Mouse (Mus musculus): ENCODE measurements around the gene Vmac. TPM values are rescaled to one million over a fixed set of nuclear protein-coding genes. Genes with fewer than 3 reads are reported as not detected.

Vmac gene
- polyA plus RNA-seq, 1 experiment from 2014 or later: 18.2 TPM

DNA sequence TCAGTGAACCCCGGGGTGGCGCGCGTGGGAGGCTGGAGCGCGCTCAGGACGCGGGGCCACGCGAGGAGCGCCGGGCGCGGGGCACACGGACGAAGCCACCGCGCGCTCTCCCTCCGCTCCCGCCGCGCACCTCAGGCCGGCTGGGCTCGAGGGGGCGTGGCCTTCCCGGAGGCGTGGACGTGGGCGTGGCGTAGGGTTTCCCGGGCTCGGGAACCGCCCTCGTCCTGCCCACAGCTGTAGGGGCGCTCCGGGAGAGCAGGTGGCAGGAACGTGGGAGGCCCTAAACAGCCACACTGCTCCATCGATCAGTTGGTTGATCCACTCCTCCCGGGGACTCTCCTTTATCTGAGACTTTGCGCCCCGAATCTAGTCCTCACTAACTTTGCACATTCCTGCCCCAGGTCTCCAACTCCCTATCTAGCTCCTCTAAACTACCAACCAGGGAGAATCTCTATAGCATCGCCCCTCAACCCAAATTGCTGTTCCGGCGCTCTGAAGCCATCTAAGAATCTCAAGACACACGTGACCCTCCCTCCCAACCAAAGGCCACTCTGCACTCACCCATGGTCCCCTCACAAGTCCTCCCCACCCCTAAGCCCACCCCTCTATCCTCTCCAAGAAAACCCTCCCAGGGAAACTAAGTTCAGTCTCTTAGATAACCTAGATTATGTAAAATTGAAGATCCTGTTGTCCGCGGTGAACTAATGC, 39.7 kb upstream of the Vmac start, which contains the start of gene Nrtn:
Gene Nrtn, minus strand, starts transcription at position 115 of the 708 bp plus-strand sequence.
- Histone ChIP-seq H3K4me1 (replicated peaks) (peaks cover 23% of the 10 kb centered on the region), H3K9ac (replicated peaks) (peak within 1 kb of the TSS; percentile 64), H3K27me3 (peaks cover 89% of the 10 kb centered on the region), H3K36me3 (no peaks in the 10 kb centered on the region), H3K4me3 (replicated peaks) (peak within 1 kb of the TSS; percentile 45), H3K4me2 (replicated peaks) (peak within 1 kb of the TSS; percentile 73), H3K9me3 (no peaks in the 10 kb centered on the region; the same call in 1 of the 2 replicates), H3K27ac (no peak within 1 kb of the TSS)
- ATAC-seq: peak; percentile 16
- WGBS: under 1% methylated on average over 47 of the region's 48 CpGs

DNA sequence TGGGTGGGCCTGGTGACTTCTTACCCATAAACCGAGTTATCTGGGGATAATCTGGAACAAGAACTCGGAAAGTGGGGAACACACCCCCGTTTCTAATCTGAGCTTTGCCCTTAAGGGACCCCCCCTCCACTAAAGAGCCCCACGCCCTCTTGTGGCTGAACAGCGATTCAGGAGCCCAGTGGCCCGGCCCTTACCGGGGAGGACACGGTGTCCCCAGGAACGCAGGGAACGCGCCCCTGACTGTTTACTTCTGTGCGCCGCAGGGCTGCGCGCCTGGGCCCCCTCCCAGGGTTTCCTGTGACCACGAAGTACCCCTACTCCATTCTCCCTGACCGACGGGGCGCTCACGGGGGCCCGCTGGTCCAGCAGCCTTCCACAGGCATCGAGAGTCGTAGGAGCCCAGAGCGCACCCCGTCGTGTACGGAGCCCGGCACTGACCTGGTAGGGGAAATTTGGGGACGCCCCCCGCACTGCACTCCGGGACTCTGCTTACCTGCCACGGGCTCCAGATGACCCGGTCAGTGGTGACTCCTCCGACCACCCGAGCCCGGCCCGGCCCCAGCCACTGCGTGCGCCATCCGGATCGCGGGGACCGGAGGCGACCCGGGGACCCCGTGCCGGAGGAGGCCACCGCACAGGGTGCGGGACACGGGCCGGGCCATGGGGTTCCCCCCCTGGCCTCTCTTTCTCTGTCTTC, 39.0 kb upstream of the Vmac start:
- no peaks in the 10 kb centered on the region for H3K36me3 ChIP-seq
- peak overlapping the region; percentile 73 for H3K4me2 ChIP-seq (replicated peaks)
- H3K4me1 ChIP-seq (replicated peaks): peaks cover 18% of the 10 kb centered on the region
- H3K4me3 ChIP-seq (replicated peaks): peak overlapping the region; percentile 45
- peak overlapping the region; percentile 64 for H3K9ac ChIP-seq (replicated peaks)
- H3K27ac ChIP-seq: no peak overlapping the region
- H3K9me3 ChIP-seq: no peaks in the 10 kb centered on the region; the same call in 1 of the 2 replicates
- peaks cover 96% of the 10 kb centered on the region for H3K27me3 ChIP-seq
- 1% methylated on average over 51 of the region's 51 CpGs for WGBS
- peak; percentile 16 for ATAC-seq

DNA sequence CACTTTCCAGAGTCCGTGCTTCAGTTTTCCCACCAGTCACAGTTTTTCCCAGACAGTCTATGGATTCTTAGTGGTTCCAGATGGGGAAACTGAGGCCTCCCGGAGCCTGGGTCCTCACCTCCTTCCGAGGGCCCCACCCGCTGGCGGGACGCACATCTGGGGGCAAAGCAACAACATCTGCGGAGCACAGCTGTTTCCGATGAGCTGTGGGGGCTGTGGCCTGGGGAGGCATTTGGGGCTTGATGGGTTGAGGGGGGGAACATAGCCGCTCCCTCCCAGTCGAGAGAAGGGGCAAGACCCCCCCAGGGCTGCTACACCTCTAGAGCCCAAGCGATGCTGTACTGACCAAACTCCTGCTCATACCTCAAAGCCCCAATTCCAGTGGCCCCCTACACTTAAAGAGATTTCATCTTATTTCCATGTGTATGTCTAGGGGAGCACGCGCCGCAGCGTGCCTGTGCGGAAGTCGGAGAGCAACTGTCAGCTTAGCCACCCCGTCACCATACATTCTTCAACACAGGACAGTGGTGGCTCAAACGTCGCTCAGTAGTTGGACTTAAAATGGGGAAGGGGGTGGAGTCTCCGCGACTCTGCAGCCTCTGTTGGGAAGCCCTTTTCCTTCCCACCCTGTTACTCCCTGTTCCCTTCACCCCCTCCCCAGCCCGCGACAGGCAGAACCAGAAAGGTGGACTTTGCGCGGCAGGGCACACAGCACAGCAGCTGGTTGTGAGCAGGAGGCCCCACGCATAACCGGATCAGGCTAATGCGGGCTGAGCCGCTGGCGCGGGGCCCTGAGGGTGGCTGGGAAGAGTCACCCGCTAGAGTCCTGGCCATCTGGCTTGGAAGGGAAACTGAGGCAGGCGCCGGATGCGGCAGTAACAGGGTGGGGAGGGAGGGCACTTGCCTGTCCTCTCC, 36.7 kb upstream of the Vmac start:
- 18% methylated on average over 36 of the region's 36 CpGs for WGBS
- Histone ChIP-seq H3K4me1 (replicated peaks) (peaks cover 14% of the 10 kb centered on the region), H3K9ac (replicated peaks) (no peak overlapping the region), H3K27me3 (peaks cover 97% of the 10 kb centered on the region), H3K27ac (no peak overlapping the region), H3K36me3 (no peaks in the 10 kb centered on the region), H3K4me2 (replicated peaks) (no peak overlapping the region), H3K4me3 (replicated peaks) (no peak overlapping the region), H3K9me3 (no peaks in the 10 kb centered on the region; the same call in 1 of the 2 replicates)
- no peak for ATAC-seq

DNA sequence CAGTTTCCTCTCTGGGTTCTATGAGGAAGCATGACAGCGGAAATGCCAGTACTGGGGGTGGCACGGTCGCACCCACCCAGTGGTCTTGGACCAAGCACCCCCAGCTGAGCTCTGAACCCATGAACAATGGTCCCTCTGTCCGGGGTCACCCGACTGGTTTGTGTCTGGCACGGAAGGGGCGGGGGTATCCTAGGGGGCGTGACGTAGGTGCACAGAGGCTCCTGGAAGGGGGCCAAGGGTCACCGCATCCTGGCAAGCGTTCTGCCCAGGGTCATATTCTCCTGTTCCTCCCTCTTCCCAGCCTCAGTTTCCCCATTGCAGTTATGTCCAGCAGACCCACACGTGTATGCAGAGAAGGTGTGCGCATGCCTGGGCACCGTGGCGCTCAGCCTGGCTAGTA, 35.6 kb upstream of the Vmac start:
- H3K4me3 ChIP-seq (replicated peaks): no peak overlapping the region
- H3K27me3 ChIP-seq: peaks cover 91% of the 10 kb centered on the region
- H3K27ac ChIP-seq: no peak overlapping the region
- H3K4me1 ChIP-seq (replicated peaks): peaks cover 14% of the 10 kb centered on the region
- no peak for ATAC-seq
- no peak overlapping the region for H3K4me2 ChIP-seq (replicated peaks)
- 28% methylated on average over 15 of the region's 15 CpGs for WGBS
- no peaks in the 10 kb centered on the region for H3K36me3 ChIP-seq
- no peak overlapping the region for H3K9ac ChIP-seq (replicated peaks)
- no peaks in the 10 kb centered on the region; the same call in 1 of the 2 replicates for H3K9me3 ChIP-seq

DNA sequence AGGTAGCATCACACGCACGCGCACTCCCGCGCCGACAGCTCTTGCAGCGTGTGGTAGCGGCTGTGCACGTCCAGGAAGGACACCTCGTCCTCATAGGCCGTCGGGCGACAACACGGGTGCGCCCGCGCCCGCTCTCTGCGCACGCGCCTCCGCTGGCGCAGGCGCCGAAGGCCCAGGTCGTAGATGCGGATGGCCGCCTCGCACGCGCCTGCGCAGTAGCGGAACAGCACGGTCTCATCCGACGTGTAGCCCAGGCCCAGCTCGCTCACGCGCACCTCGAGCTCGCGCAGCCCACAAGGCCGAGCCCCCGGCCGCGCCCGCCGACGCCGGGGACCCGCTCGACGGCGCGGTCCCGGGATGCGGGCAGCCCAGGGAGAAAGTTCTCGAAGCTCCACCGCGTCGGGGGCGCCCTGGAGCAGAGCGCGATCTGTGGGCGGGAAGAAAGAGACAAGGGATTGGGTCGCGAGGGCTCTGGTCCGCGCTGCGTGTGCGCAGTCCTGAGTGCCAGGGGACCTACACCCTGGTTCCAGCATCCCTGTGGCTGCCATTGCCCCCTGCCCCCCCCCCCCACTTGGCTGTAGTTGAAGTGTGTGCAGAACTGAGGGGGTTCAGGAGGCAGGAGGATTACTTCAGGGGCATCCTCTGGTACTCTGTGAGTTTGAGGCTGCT, 33.7 kb upstream of the Vmac start:
- WGBS: 23% methylated on average over 71 of the region's 71 CpGs
- Histone ChIP-seq H3K36me3 (no peaks in the 10 kb centered on the region), H3K9me3 (no peaks in the 10 kb centered on the region), H3K4me3 (replicated peaks) (peak overlapping the region; percentile 28), H3K27ac (no peak overlapping the region), H3K9ac (replicated peaks) (no peak overlapping the region), H3K4me2 (replicated peaks) (peak overlapping the region; percentile 46), H3K27me3 (peaks cover 72% of the 10 kb centered on the region), H3K4me1 (replicated peaks) (peaks cover under 1% of the 10 kb centered on the region; the same call in 1 of the 2 replicates)
- ATAC-seq: peak; percentile 82

DNA sequence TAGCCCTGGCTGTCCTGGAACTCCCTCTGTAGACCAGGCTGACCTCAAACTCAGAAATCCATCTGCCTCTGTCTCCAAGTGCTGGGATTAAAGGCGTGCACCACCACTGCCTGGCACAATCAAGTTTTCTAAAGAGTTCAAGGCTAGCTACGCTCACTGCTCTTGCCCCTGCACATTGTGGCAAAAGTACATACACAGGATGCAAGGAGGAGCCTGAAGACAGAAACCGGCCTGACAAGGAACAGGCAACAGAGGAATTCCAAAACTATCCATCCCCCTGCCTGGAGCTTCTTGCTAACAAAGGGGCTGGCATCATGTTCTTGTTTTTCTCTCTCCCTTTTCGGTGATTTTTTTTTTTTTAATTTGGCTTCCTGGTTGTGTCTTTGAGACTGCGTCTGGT, 26.4 kb upstream of the Vmac start:
- no peak for ATAC-seq
- H3K4me1 ChIP-seq (replicated peaks): no peaks in the 10 kb centered on the region
- 64% methylated on average over 5 of the region's 5 CpGs for WGBS
- H3K9me3 ChIP-seq: no peaks in the 10 kb centered on the region
- no peak overlapping the region for H3K9ac ChIP-seq (replicated peaks)
- no peaks in the 10 kb centered on the region for H3K36me3 ChIP-seq
- H3K4me2 ChIP-seq (replicated peaks): no peak overlapping the region
- peaks cover 3% of the 10 kb centered on the region; the same call in 1 of the 2 replicates for H3K27me3 ChIP-seq
- H3K27ac ChIP-seq: no peak overlapping the region
- H3K4me3 ChIP-seq (replicated peaks): no peak overlapping the region

DNA sequence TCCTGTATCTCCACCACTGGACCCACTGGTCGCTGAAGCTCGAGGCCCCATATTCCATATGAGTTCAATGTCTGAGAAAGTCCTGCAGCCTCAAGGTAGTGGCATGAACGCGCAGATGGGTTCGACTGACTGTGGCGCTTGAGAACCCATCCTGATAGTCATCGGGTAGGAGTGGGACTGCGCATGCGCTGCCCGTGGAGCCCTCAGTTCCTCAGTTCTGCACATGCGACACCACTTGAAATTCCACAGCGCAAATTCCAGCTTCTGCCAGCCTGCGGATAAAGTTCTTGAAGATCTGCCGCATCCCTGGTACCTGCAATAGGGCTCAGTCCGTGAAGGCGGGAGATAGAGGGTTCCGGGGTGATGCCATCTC, 23.0 kb upstream of the Vmac start:
- no peak for ATAC-seq

DNA sequence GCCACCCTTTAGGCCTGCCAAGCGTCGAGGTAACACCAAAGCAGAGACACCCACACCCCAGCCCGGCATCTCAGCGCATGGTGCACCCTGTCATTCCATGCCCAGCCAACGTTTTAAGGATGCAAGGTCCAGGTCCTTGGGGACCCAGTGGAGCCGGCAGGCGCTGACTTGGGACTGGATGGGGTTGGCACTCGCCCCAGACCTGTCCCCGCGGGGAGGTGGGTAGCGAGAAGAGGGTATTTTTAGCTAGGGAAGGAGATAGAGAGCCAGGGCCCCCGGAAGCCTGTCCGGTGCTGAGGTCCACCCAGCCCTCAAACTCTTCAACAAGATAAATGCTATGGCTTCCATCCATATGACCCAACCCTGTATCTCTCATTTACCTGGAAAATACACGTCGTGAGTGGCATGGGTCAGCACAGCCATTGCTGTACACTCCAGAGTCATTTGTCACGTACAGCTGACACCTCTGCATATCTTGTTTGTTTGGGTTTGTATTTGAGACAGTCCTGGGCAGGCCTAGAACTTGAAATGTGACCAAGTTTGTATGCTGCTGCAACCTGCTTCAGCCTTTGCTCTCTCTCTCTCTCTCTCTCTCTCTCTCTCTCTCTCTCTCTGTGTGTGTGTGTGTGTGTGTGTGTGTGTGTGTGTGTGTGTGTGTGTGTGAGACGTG, 22.4 kb upstream of the Vmac start:
- Histone ChIP-seq H3K4me2 (replicated peaks) (no peak overlapping the region), H3K9ac (replicated peaks) (no peak overlapping the region), H3K27me3 (no peaks in the 10 kb centered on the region), H3K9me3 (no peaks in the 10 kb centered on the region), H3K27ac (no peak overlapping the region), H3K4me3 (replicated peaks) (no peak overlapping the region), H3K36me3 (no peaks in the 10 kb centered on the region), H3K4me1 (replicated peaks) (no peaks in the 10 kb centered on the region)
- ATAC-seq: no peak
- WGBS: 86% methylated on average over 17 of the region's 17 CpGs

More for the DNA sequence above, 23.0 kb upstream of the Vmac start:
- H3K9ac ChIP-seq (replicated peaks): no peak overlapping the region
- H3K4me3 ChIP-seq (replicated peaks): no peak overlapping the region
- no peaks in the 10 kb centered on the region for H3K4me1 ChIP-seq (replicated peaks)
- H3K9me3 ChIP-seq: no peaks in the 10 kb centered on the region
- H3K27ac ChIP-seq: no peak overlapping the region
- WGBS: 81% methylated on average over 17 of the region's 17 CpGs
- no peak overlapping the region for H3K4me2 ChIP-seq (replicated peaks)
- no peaks in the 10 kb centered on the region for H3K27me3 ChIP-seq
- no peaks in the 10 kb centered on the region for H3K36me3 ChIP-seq

DNA sequence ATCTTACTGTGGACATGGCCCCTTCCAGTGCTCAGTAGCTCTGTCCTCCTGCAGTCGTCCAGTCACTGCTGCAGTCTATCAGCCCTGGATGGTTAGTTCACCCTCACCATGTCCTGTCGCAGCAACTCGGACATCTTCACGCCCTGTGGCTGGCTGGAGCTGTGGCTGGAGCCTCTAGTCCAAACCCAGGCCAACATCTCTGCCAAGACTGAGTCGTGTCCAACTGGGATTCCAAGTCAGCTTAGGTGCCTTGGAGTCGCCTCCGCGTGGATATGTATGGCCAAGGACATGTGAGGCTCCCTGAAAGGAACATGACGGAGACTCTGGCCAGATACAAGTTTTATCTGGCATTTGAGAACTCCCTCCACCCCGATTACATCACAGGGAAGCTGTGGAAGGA, 20.4 kb upstream of the Vmac start:
- Histone ChIP-seq H3K9ac (replicated peaks) (no peak overlapping the region), H3K4me1 (replicated peaks) (no peaks in the 10 kb centered on the region), H3K4me2 (replicated peaks) (no peak overlapping the region), H3K9me3 (no peaks in the 10 kb centered on the region), H3K27me3 (no peaks in the 10 kb centered on the region), H3K4me3 (replicated peaks) (no peak overlapping the region), H3K36me3 (no peaks in the 10 kb centered on the region), H3K27ac (no peak overlapping the region)
- no peak for ATAC-seq
- WGBS: 83% methylated on average over 10 of the region's 10 CpGs

DNA sequence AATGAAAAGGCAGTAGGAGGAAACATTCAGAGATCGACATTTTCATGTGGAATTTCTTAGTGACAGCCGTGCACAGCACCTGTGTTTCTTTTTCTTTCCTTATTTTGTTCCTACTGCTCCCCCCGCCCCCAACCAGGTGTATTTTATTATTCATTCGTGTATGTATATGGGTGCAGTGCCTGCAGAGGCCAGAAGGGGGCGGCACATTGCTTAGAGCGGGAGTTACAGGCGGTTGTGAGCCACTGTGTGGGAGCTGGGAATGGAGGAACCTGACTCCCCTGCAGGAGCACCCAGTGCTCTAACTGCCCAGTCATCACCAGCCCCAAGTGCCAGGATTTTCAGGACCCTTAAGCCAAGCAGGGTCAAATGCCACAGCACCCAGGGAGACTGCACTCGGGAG, 18.7 kb upstream of the Vmac start:
- no peak overlapping the region for H3K27ac ChIP-seq
- no peak overlapping the region for H3K4me2 ChIP-seq (replicated peaks)
- no peak for ATAC-seq
- H3K4me1 ChIP-seq (replicated peaks): no peaks in the 10 kb centered on the region
- no peak overlapping the region for H3K9ac ChIP-seq (replicated peaks)
- no peaks in the 10 kb centered on the region for H3K9me3 ChIP-seq
- H3K36me3 ChIP-seq: no peaks in the 10 kb centered on the region
- no peak overlapping the region for H3K4me3 ChIP-seq (replicated peaks)
- WGBS: 41% methylated on average over 8 of the region's 8 CpGs
- no peaks in the 10 kb centered on the region for H3K27me3 ChIP-seq

DNA sequence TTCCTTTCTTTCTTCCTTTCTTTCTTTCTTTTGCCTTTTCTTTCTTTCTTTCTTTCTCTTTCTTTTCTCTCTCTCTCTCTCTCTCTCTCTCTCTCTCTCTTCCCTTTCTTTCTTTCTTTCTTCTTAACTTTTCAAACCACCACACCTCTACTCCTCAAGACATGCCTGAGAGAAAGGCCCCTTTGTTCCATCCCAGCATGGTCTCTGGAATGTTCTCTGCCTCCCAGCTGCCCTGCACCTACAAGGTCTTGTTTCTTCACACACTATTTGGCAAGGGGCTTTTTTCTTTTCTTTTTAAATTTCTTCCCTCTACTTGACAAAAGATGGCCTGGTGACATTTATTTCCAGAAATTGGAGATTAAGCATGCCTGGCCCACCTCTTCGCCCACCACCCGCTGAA, 11.8 kb upstream of the Vmac start:
- Histone ChIP-seq H3K27me3 (no peaks in the 10 kb centered on the region), H3K4me2 (replicated peaks) (no peak overlapping the region), H3K4me3 (replicated peaks) (no peak overlapping the region), H3K4me1 (replicated peaks) (peaks cover 4% of the 10 kb centered on the region), H3K9me3 (no peaks in the 10 kb centered on the region), H3K9ac (replicated peaks) (no peak overlapping the region), H3K36me3 (0 out of 2 replicates have a peak, but pooled peaks cover 9% of the 10 kb centered on the region), H3K27ac (no peak overlapping the region)
- no peak for ATAC-seq
- 47% methylated on average over 2 of the region's 2 CpGs for WGBS
